Mouse (Mus musculus) neural tube, postnatal 0 days (tissue): ENCODE measurements around the gene Zfp266. TPM values are rescaled to one million over a fixed set of nuclear protein-coding genes. Genes with fewer than 3 reads are reported as not detected.

ENCODE experiments used
- polyA plus RNA-seq: library from polyadenylated mRNA; unstranded; fragments of >200 nt; fragmentation: Nextera tagmentation; extraction: Ambion mirVana; gene quantifications from 2 replicates; pipeline ENCODE4 v1.2.1, GENCODE M21; 2015

Gene Zfp266
- polyA plus RNA-seq = 44.6 and 45.5 TPM in 2 replicates

DNA sequence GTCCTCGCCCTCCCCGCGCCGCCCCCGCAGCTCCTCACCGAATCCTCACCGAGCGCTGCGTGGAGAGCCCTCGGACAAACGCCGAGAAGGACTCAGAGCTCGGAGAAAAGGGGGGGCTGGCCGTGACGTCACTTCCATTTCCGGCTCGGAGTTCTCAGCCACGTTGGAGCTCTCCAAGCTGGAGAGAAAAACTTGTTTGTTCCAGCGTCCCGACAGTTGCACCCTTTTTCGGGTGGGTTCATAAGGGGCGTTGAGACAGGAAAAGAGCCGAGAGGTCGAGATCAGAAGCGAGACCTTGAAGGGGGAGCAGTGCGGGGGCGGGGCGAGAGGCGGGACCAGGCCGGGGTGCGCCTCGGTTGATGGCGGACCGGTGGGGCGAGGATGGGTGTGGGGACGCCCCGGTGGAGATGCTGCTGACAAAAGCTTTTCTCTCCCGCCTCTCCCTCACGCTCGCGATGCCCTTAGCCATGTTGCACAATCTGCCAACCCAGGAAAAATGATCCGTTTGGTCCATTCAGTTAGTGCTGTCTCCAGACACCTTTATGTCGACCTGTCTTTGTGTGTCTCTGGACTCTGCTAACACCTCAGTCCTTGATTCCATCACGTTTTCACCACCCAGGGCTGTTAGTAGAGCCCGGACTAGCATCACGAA is at the start of gene Zfp266:
Zfp266 (minus strand) TSS at position 112 of the 652 bp plus-strand sequence.

DNA sequence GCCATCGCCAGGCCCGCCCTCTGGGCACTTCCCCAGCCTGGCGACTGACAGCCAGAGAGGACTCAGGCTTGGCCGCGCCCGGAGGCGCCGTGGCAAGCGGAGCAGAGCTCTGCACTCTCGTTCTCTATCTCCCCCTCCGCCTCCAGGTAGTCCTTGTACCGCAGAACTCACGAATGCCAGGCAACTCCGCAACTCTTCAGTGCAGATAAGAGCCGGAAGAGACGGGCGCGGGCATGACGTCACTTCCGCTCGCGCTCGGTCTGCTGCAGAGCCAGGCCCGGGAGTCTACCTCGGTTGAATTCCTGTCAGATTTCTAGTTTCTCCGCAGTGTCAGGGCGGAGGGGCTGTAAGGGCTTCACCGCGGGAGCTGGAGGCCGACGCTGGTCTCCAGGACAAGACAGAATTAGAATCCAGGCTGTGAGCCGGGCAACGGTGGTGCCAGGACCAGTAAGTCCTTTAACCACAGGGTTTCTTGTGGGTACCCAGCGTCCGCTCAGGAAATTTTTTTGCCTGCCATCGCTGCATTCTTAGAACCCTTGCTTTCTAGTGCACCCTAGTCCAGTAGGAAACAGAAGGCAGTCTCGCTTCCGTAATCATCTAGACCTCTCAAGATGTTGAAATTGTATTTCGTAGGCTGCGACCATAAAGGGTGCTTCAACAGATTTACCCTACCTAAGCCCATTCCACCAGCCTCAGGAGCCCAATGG is 28.5 kb downstream of the Zfp266 start, which contains the start of gene Zfp426:
Zfp426 (minus strand) TSS at position 220 of the 707 bp plus-strand sequence.

DNA sequence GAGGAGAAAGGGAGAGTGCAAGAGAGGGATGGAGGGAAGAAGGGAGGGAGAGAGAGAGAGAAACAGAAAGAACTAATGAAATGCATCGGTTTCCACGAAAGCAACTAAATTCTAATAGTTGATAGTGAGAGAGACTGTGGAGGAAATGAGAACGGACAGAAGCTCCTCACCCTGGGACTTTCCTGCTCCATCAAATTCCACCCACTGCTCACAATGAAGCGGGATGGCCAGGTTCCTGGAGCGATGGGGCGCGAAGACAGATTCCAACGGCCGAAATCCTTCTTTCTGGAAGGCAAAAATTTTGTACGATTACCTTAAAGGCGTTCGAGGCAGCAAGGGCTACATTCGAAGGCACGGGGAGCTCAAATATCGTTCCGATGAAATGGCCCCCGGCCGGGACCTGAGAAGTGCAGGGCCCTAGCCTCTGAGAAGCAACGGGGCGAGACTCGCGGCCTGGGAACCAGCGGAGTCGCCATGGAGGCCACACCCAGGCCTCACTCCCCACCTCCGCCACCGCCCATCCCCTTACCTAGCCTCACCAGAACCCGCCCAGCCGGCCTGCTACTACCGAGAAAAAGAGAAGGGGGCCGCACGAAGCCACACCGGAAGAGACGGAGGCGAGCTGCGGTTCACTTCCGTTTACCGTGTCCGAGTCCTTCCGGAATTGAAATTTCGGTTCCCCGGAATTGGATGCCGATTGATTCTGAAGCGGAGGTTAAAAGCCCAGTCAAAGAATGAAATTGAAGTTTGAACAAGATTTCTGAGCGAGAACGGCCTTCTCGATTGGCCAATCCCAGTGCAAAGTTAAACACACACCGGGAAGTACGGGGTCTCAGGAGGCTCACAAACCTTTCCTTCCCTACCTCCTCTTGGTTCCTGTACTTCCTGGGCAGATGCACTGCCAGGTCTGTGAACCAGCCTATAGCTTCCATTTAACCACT is 61.6 kb downstream of the Zfp266 start, which contains the start of gene Zfp26:
Zfp26 (minus strand) TSS at position 786 of the 941 bp plus-strand sequence.

Other genes starting within 250 kb of the Zfp266 start
- gene Olfr39, start 239.1 kb downstream of the Zfp266 start, polyA plus RNA-seq = not detected in 2 replicates
- not detected in 2 replicates for gene Olfr873, start 222.9 kb downstream of the Zfp266 start, polyA plus RNA-seq
- gene Olfr18, start 185.3 kb downstream of the Zfp266 start, polyA plus RNA-seq = not detected in 2 replicates
- gene Zfp560, start 136.2 kb downstream of the Zfp266 start, polyA plus RNA-seq = 50.5 and 58.6 TPM in 2 replicates
- 6.1 and 8.2 TPM in 2 replicates for gene Zfp26, start 61.3 kb downstream of the Zfp266 start, polyA plus RNA-seq
- 27.3 and 30.3 TPM in 2 replicates for gene Zfp426, start 28.7 kb downstream of the Zfp266 start, polyA plus RNA-seq
- 36.3 and 38.9 TPM in 2 replicates for gene Zfp846, start 59.9 kb upstream of the Zfp266 start, polyA plus RNA-seq
- gene Ubl5, start 121.5 kb upstream of the Zfp266 start, polyA plus RNA-seq = 558 and 629 TPM in 2 replicates
- 9.4 and 10.7 TPM in 2 replicates for gene Fbxl12, start 123.3 kb upstream of the Zfp266 start, polyA plus RNA-seq
- gene Pin1, start 130.7 kb upstream of the Zfp266 start, polyA plus RNA-seq = 71.6 and 74.9 TPM in 2 replicates
- gene Olfm2, start 224.9 kb upstream of the Zfp266 start, polyA plus RNA-seq = 198 and 237 TPM in 2 replicates